Mouse (Mus musculus): ENCODE data around the gene Fut9. TPM values are rescaled to one million over a fixed set of nuclear protein-coding genes. Genes with fewer than 3 reads are reported as not detected.

The Fut9 gene
- polyA plus RNA-seq, 1 experiment: 0.08 TPM

DNA sequence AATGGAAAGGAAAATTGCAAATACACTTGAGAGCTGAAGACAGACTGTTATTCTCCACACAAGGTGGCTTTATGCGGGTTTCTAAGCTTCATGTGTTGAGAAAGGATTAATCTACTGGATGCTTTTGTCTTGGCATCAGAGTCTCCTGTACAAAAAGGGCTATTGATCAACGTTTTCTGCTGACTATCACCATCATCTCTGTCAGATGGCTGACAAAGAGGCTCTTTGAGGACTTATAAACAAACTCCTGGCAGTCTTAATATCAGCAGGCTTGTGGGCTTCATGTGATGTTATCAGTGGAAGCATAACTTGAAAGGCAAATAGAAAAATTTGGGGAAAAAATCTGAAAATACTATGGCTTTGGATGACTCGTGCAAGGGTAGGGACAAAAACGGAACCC is 206.8 kb downstream of the Fut9 start:
- WGBS: 77% methylated on average over 4 of the region's 4 CpGs
- no peak overlapping the region for H3K27ac ChIP-seq (ENCODE audit: control insufficient read depth, insufficient read depth, low read length)
- H3K36me3 ChIP-seq (ENCODE audit: control insufficient read depth, insufficient read depth, low read length): no peaks in the 10 kb centered on the region
- no peaks in the 10 kb centered on the region for H3K27me3 ChIP-seq (ENCODE audit: control insufficient read depth, insufficient read depth, low read length)
- DNase-seq: no peak
- no peak for TF ChIP-seq CTCF (IDR thresholded peaks at IDR 0.05; ENCODE audit: borderline replicate concordance, control insufficient read depth, extremely low read depth, insufficient read depth, low read length, poor library complexity)
- no peak for TF ChIP-seq POLR2A (IDR thresholded peaks at IDR 0.05; ENCODE audit: control insufficient read depth, extremely low read depth, insufficient read depth, low read length, poor library complexity)
- H3K4me3 ChIP-seq (ENCODE audit: control insufficient read depth, insufficient read depth, low read length): no peak overlapping the region
- H3K4me1 ChIP-seq (replicated peaks; ENCODE audit: control insufficient read depth, insufficient read depth, low read length): no peaks in the 10 kb centered on the region

Data from thymus, adult 2 months (tissue).